23 mouse cellular contexts compared by ENCODE assay signal in the genomic region with DNA sequence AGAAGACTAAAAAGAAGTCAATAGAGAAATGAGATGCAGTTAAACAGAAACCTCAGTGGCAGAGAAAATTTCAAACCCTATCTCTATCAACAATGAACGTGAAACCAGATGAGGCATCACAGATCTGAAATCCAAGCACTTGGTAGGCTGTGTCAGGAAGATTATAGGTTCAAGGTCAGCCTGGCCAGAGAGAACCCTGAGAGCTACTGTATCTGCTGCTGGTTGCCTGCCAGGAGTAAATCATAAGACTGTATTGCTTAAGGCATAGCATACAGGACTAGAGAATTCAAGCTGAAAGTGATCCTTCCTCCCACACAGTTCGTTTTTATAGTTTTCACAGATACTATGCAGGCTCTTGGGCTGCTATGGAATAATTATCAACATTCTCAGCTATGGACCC. TPM values are rescaled to one million over a fixed set of nuclear protein-coding genes. Genes with fewer than 3 reads are reported as not detected.
DNase-seq lines count a peak whose midpoint lies in the region; ATAC-seq and TF ChIP-seq lines count a peak whose summit lies in the region.
"Had no signal": no experiment of that assay in that cellular context is flagged by ENCODE, and none has a peak within 500 bp of the region (broad histone marks: within the 10 kb centered on the region; RNA-seq: fewer than 3 reads in every experiment).

No protein-coding gene starts in this region.

- TF ChIP-seq CTCF in MEL (IDR thresholded peaks at IDR 0.05 in 2 of 3, conservative IDR thresholded peaks at IDR 0.05 in 1 of 3; ENCODE audit: control insufficient read depth in 1 of 3, insufficient read depth in 1 of 3, low read depth in 2 of 3, low read length in 3 of 3, poor library complexity in 1 of 3, severe bottlenecking in 1 of 3): no peak
- TF ChIP-seq CTCF in bone marrow macrophage, adult 2 months (IDR thresholded peaks at IDR 0.05; ENCODE audit: low read depth, low read length): no peak

- peaks cover 28% of the 10 kb centered on the region for H3K36me3 ChIP-seq in megakaryocyte, embryonic 14.5 days (replicated peaks; ENCODE audit: low read length)
- H3K36me3 ChIP-seq in MEL (ENCODE audit: control insufficient read depth in 1 of 2, insufficient read depth in 2 of 2, low read length in 2 of 2): peaks cover 0 to 54% of the 10 kb centered on the region in 2 experiments; a peak in 2 of 4 replicates
- H3K36me3 ChIP-seq: forebrain, embryonic 10.5 days; hindbrain, embryonic 10.5 days; hindbrain, embryonic 13.5 days; intestine, embryonic 15.5 days had no signal

- intact Hi-C loops in heart, postnatal 25 days (cut with DNase I): no loop called here

- TF ChIP-seq RAD21 in MEL (IDR thresholded peaks at IDR 0.05; ENCODE audit: low read depth, low read length): no peak

- H3K4me3 ChIP-seq in megakaryocyte, embryonic 14.5 days (replicated peaks): peak overlapping the region; percentile 46
- no peak overlapping the region for H3K4me3 ChIP-seq in MEL (ENCODE audit: control insufficient read depth in 1 of 2, insufficient read depth in 1 of 2, low read depth in 2 of 2, low read length in 2 of 2)
- no peak overlapping the region for H3K4me3 ChIP-seq in bone marrow macrophage, adult 2 months (ENCODE audit: insufficient read depth, low read length)
- H3K4me3 ChIP-seq: forebrain, embryonic 10.5 days; forebrain, embryonic 13.5 days; gastrocnemius, adult 2 months; hindbrain, embryonic 10.5 days; hindbrain, embryonic 13.5 days; intestine, embryonic 15.5 days had no signal

- TF ChIP-seq POLR2A in MEL (IDR thresholded peaks at IDR 0.05; ENCODE audit: control insufficient read depth in 1 of 2, insufficient read depth in 1 of 2, low read depth in 1 of 2, low read length in 2 of 2, poor library complexity in 1 of 2): no peak
- no peak for TF ChIP-seq POLR2A in bone marrow macrophage, adult 2 months (IDR thresholded peaks at IDR 0.05; ENCODE audit: borderline replicate concordance, low read depth, low read length)

- H3K27ac ChIP-seq in MEL (ENCODE audit: control insufficient read depth, low read depth, low read length): no peak overlapping the region
- peak overlapping the region; percentile 39 for H3K27ac ChIP-seq in bone marrow macrophage, adult 2 months (ENCODE audit: insufficient read depth, low read depth, low read length)
- H3K27ac ChIP-seq: forebrain, embryonic 10.5 days; forebrain, embryonic 13.5 days; gastrocnemius, adult 2 months; hindbrain, embryonic 10.5 days; hindbrain, embryonic 13.5 days; intestine, embryonic 15.5 days had no signal

- peaks cover 79% of the 10 kb centered on the region for H3K4me1 ChIP-seq in megakaryocyte, embryonic 14.5 days
- H3K4me1 ChIP-seq in MEL (ENCODE audit: control insufficient read depth in 1 of 2, insufficient read depth in 2 of 2, low read length in 2 of 2): peaks cover 36 to 37% of the 10 kb centered on the region in 2 experiments
- peaks cover 55% of the 10 kb centered on the region for H3K4me1 ChIP-seq in bone marrow macrophage, adult 2 months (ENCODE audit: control insufficient read depth, insufficient read depth, low read length)
- H3K4me1 ChIP-seq: forebrain, embryonic 10.5 days; forebrain, embryonic 13.5 days; hindbrain, embryonic 10.5 days; hindbrain, embryonic 13.5 days; intestine, embryonic 15.5 days had no signal

- H3K9ac ChIP-seq in MEL (ENCODE audit: control insufficient read depth, low read depth, low read length, poor library complexity, severe bottlenecking): no peak overlapping the region
- H3K9ac ChIP-seq: forebrain, embryonic 13.5 days; hindbrain, embryonic 13.5 days; intestine, embryonic 15.5 days had no signal

- no peaks in the 10 kb centered on the region for H3K27me3 ChIP-seq in megakaryocyte, embryonic 14.5 days (replicated peaks)
- no peaks in the 10 kb centered on the region for H3K27me3 ChIP-seq in MEL (ENCODE audit: control insufficient read depth in 1 of 2, insufficient read depth in 2 of 2, low read length in 2 of 2)
- H3K27me3 ChIP-seq: forebrain, embryonic 13.5 days; hindbrain, embryonic 13.5 days; intestine, embryonic 15.5 days had no signal

- no peak for ATAC-seq in megakaryocyte, adult 5-6 weeks (ENCODE audit: poor library complexity, severe bottlenecking)
- ATAC-seq: CD4-positive, CD25-positive, alpha-beta regulatory T cell, adult 4 months; forebrain, embryonic 13.5 days; forebrain, embryonic 16.5 days; hindbrain, embryonic 16.5 days; intestine, embryonic 15.5 days had no signal

- peak; percentile 25 for DNase-seq in MEL (ENCODE audit: low read depth, low spot score)
- DNase-seq in kidney, adult 18-20 months: no peak
- no peak for DNase-seq in heart, postnatal 25 days (ENCODE audit: low spot score)
- DNase-seq: adrenal gland, adult 8-10 months; adrenal gland, postnatal 25 days; cerebellum, adult 18-20 months; cerebellum, adult 9-10 months; cerebellum, postnatal 14 days; gastrocnemius, adult 2 months; gastrocnemius, postnatal 14 days; heart, adult 11 months; heart, postnatal 36 days had no signal

- no peaks in the 10 kb centered on the region; the same call in 1 of the 2 replicates for H3K79me2 ChIP-seq in MEL (ENCODE audit: control insufficient read depth, insufficient read depth, low read length, poor library complexity)

- no peaks in the 10 kb centered on the region for H3K9me3 ChIP-seq in megakaryocyte, embryonic 14.5 days
- no peaks in the 10 kb centered on the region for H3K9me3 ChIP-seq in MEL (replicated peaks; ENCODE audit: insufficient read depth, low read length)
- H3K9me3 ChIP-seq: forebrain, embryonic 10.5 days; forebrain, embryonic 13.5 days; hindbrain, embryonic 10.5 days; hindbrain, embryonic 13.5 days; intestine, embryonic 15.5 days had no signal

- TF ChIP-seq EP300 in MEL (IDR thresholded peaks at IDR 0.05; ENCODE audit: low read depth in 1 of 2, low read length in 2 of 2): no peak

TF ChIP-seq in MEL, 35 proteins besides CTCF, POLR2A, EP300 and RAD21:
- TF ChIP-seq ZMIZ1 (IDR thresholded peaks at IDR 0.05; ENCODE audit: low read depth, low read length): no peak
- TF ChIP-seq TAL1 (IDR thresholded peaks at IDR 0.05; ENCODE audit: low read length): 0 out of 2 replicates have a peak, but pooled peaks have one; percentile 6

RNA-seq across cellular contexts. Expression of a gene that starts 17.5 kb away (rescaled TPM):
- 0.58 and 5.3 TPM in 2 replicates for polyA plus RNA-seq in megakaryocyte, embryonic 14.5 days (2012; ENCODE audit: insufficient read depth, low replicate concordance)
- 31.8 and 32.3 TPM in 2 replicates for total RNA-seq in megakaryocyte, adult 5-6 weeks (2015)
- total RNA-seq in megakaryocyte, adult 5-6 weeks (2017): 69.2 and 86.6 TPM in 2 replicates
- 6.4 and 8.6 TPM in 2 replicates for total RNA-seq in MEL (2012; rRNA removed)
- polyA plus RNA-seq in MEL (2012; ENCODE audit: insufficient read depth in 1 of 2, insufficient read length in 2 of 2, low read depth in 1 of 2, low replicate concordance in 2 of 2, missing spikeins in 1 of 2): 10 to 100 TPM in 1 of 2 experiments, not detected in 1; 14.4 TPM
- polyA plus RNA-seq in bone marrow macrophage, adult 2 months (2012; ENCODE audit: insufficient read depth, insufficient read length, missing spikeins): 12.5 and 27.1 TPM in 2 replicates
- 1 to 10 TPM; 3.9 to 4.0 TPM for total RNA-seq in heart, postnatal 25 days (2021)
- polyA plus RNA-seq: CD4-positive, CD25-positive, alpha-beta regulatory T cell, adult 4 months had no signal
